Mouse (Mus musculus) lung, postnatal 0 days (tissue): ENCODE results near the gene Ltbp1. TPM values are rescaled to one million over a fixed set of nuclear protein-coding genes. Genes with fewer than 3 reads are reported as not detected.

Source experiments
- ATAC-seq: fragments of 200-750 bp; cut with Nextera tagmentation; 2 replicates; pipeline ENCODE4 v1.8.0; 2017; ENCODE audit warnings: moderate library complexity
- DNase-seq: peaks from one replicate; pipeline ENCODE4 v3.0.0-alpha.2; 2016; ENCODE audit warnings: low spot score
- H3K27ac ChIP-seq: fragments of 300-500 bp; sonication (generic); 2 replicates; pipeline ENCODE4 v1.5.1; 2014; ENCODE audit warnings: antibody characterized with exemption, mild to moderate bottlenecking, low read length, mixed read lengths
- H3K27me3 ChIP-seq: fragments of 300-500 bp; sonication (generic); replicated peaks from 2 replicates; pipeline ENCODE4 v1.6.1; 2014; ENCODE audit warnings: low read length, mixed read lengths; ENCODE audit not compliant: insufficient read depth
- H3K36me3 ChIP-seq: fragments of 300-500 bp; sonication (generic); 2 replicates; pipeline ENCODE4 v1.6.1; 2014; ENCODE audit warnings: low read length, mixed read lengths; ENCODE audit not compliant: insufficient read depth
- H3K4me1 ChIP-seq: fragments of 300-500 bp; sonication (generic); 2 replicates; pipeline ENCODE4 v1.6.1; 2014; ENCODE audit warnings: antibody characterized with exemption, low read depth, low read length, mixed read lengths; ENCODE audit not compliant: insufficient read depth
- H3K4me2 ChIP-seq: fragments of 300-500 bp; sonication (generic); replicated peaks from 2 replicates; pipeline ENCODE4 v1.6.1; 2014; ENCODE audit warnings: low read depth, mild to moderate bottlenecking, low read length, moderate library complexity, mixed read lengths
- H3K4me3 ChIP-seq: fragments of 300-500 bp; sonication (generic); 2 replicates; pipeline ENCODE4 v1.5.1; 2014; ENCODE audit warnings: low read depth, low read length
- H3K9ac ChIP-seq: fragments of 300-500 bp; sonication (generic); replicated peaks from 2 replicates; pipeline ENCODE4 v1.6.1; 2014; ENCODE audit warnings: low read depth, mild to moderate bottlenecking
- H3K9me3 ChIP-seq: fragments of 300-500 bp; sonication (generic); 2 replicates; pipeline ENCODE4 v1.6.1; 2016; ENCODE audit warnings: low read length, mixed read lengths
- CTCF ChIP-seq: IDR thresholded peaks from 2 replicates; pipeline ENCODE4 v1.5.1; 2016; ENCODE audit warnings: antibody characterized with exemption, mild to moderate bottlenecking
- EP300 ChIP-seq: IDR thresholded peaks from 2 replicates; pipeline ENCODE4 v1.6.1; 2016; ENCODE audit warnings: antibody characterized with exemption, mild to moderate bottlenecking, control low read depth
- WGBS: fragments of 180-500 bp; shearing (Covaris S2); extraction: QIAGEN DNeasy Blood & Tissue Kit; methylation state at CpG from one replicate; pipeline ENCODE4 v1.1.7; 2014; 5-methylcytosine and 5-hydroxymethylcytosine counted together
- polyA plus RNA-seq: library from polyadenylated mRNA; unstranded; fragments of >200 nt; fragmentation: Nextera tagmentation; extraction: Ambion mirVana; gene quantifications from 2 replicates; pipeline ENCODE4 v1.2.1, GENCODE M21; 2015

The Ltbp1 gene
- polyA plus RNA-seq, 1 experiment from 2014 or later: 27.1 TPM

- WGBS: 37% methylated on average over 18 of the region's 18 CpGs
- H3K4me1 ChIP-seq: no peaks in the 10 kb centered on the region
- H3K4me2 ChIP-seq: peak overlapping the region; percentile 23; the same call in 1 of the 2 replicates
- no peaks in the 10 kb centered on the region for H3K9me3 ChIP-seq
- no peak overlapping the region for H3K9ac ChIP-seq
- H3K4me3 ChIP-seq: no peak overlapping the region
- ATAC-seq: peak; percentile 85
- TF ChIP-seq CTCF: no peak
- peak; percentile 95 for TF ChIP-seq EP300
- H3K36me3 ChIP-seq: no peaks in the 10 kb centered on the region
- DNase-seq: peak; percentile 72
- no peaks in the 10 kb centered on the region for H3K27me3 ChIP-seq
- H3K27ac ChIP-seq: peak overlapping the region; percentile 62; the same call in 1 of the 2 replicates
Measured at GRCm38 (mm10) chr17:75307070-75308011, 302.0 kb downstream of the Ltbp1 start.

- no peak overlapping the region for H3K27ac ChIP-seq
- H3K4me2 ChIP-seq: no peak overlapping the region
- H3K36me3 ChIP-seq: no peaks in the 10 kb centered on the region
- no peak overlapping the region for H3K4me3 ChIP-seq
- H3K9ac ChIP-seq: no peak overlapping the region
- TF ChIP-seq CTCF: no peak
- no peak for TF ChIP-seq EP300
- ATAC-seq (no peak), DNase-seq (no peak)
- 75% methylated on average over 4 of the region's 4 CpGs for WGBS
- no peaks in the 10 kb centered on the region for H3K27me3 ChIP-seq
- no peaks in the 10 kb centered on the region for H3K9me3 ChIP-seq
- H3K4me1 ChIP-seq: no peaks in the 10 kb centered on the region
Measured at GRCm38 (mm10) chr17:75317106-75317505, 311.7 kb downstream of the Ltbp1 start.

GRCm38 (mm10) chr17:75323229-75323628 lies 317.9 kb downstream of the Ltbp1 start:
- no peaks in the 10 kb centered on the region for H3K4me1 ChIP-seq
- ATAC-seq (peak; percentile 84), DNase-seq (peak; percentile 73)
- no peaks in the 10 kb centered on the region for H3K9me3 ChIP-seq
- 59% methylated on average over 5 of the region's 5 CpGs for WGBS
- no peak overlapping the region for H3K4me2 ChIP-seq
- TF ChIP-seq EP300 (no peak), CTCF (no peak)
- no peak overlapping the region for H3K9ac ChIP-seq
- no peaks in the 10 kb centered on the region for H3K36me3 ChIP-seq
- H3K27ac ChIP-seq: no peak overlapping the region
- no peak overlapping the region for H3K4me3 ChIP-seq
- H3K27me3 ChIP-seq: no peaks in the 10 kb centered on the region

- 73% methylated on average over 10 of the region's 10 CpGs for WGBS
- Histone ChIP-seq H3K27ac (no peak overlapping the region), H3K4me3 (no peak overlapping the region), H3K27me3 (no peaks in the 10 kb centered on the region), H3K4me1 (no peaks in the 10 kb centered on the region), H3K9me3 (no peaks in the 10 kb centered on the region), H3K36me3 (no peaks in the 10 kb centered on the region), H3K4me2 (no peak overlapping the region), H3K9ac (no peak overlapping the region)
- DNase-seq: no peak
- ATAC-seq: no peak
- TF ChIP-seq EP300: no peak
- no peak for TF ChIP-seq CTCF
Measured at GRCm38 (mm10) chr17:75323766-75324165, 318.4 kb downstream of the Ltbp1 start.

- DNase-seq: no peak
- 70% methylated on average over 10 of the region's 10 CpGs for WGBS
- Histone ChIP-seq H3K9ac (no peak overlapping the region), H3K4me2 (no peak overlapping the region), H3K4me3 (no peak overlapping the region), H3K4me1 (no peaks in the 10 kb centered on the region), H3K27ac (no peak overlapping the region), H3K36me3 (no peaks in the 10 kb centered on the region), H3K9me3 (no peaks in the 10 kb centered on the region), H3K27me3 (no peaks in the 10 kb centered on the region)
- no peak for TF ChIP-seq CTCF
- TF ChIP-seq EP300: no peak
- ATAC-seq: no peak
Measured at GRCm38 (mm10) chr17:75328102-75328639, 322.8 kb downstream of the Ltbp1 start.

GRCm38 (mm10) chr17:75330366-75330765 lies 325.0 kb downstream of the Ltbp1 start:
- no peaks in the 10 kb centered on the region for H3K4me1 ChIP-seq
- whole genome bisulfite sequencing: 81% methylated on average over 6 of the region's 6 CpGs
- no peak for ATAC-seq

More at GRCm38 (mm10) chr17:75330366-75330765, 325.0 kb downstream of the Ltbp1 start:
- no peaks in the 10 kb centered on the region for H3K27me3 ChIP-seq
- no peak overlapping the region for H3K4me3 ChIP-seq
- no peak overlapping the region for H3K4me2 ChIP-seq
- no peak for DNase-seq
- no peaks in the 10 kb centered on the region for H3K36me3 ChIP-seq
- H3K9me3 ChIP-seq: no peaks in the 10 kb centered on the region
- TF ChIP-seq EP300 (no peak), CTCF (no peak)
- H3K27ac ChIP-seq: no peak overlapping the region
- no peak overlapping the region for H3K9ac ChIP-seq
